Mouse (Mus musculus) cortical plate, adult 2 months (tissue): ENCODE results near the gene Cacna1d.

Experiments used
- CTCF ChIP-seq: fragments of 200-500 bp; IDR thresholded peaks from 2 replicates; pipeline ENCODE4 v1.5.1; 2011; ENCODE audit warnings: mild to moderate bottlenecking, control low read depth, low read length; ENCODE audit not compliant: insufficient read depth; ENCODE audit errors: extremely low read depth
- POLR2A ChIP-seq: fragments of 200-500 bp; IDR thresholded peaks from 2 replicates; pipeline ENCODE4 v1.6.1; 2011; ENCODE audit warnings: mild to moderate bottlenecking, low read length, control low read depth; ENCODE audit not compliant: insufficient read depth; ENCODE audit errors: extremely low read depth

DNA sequence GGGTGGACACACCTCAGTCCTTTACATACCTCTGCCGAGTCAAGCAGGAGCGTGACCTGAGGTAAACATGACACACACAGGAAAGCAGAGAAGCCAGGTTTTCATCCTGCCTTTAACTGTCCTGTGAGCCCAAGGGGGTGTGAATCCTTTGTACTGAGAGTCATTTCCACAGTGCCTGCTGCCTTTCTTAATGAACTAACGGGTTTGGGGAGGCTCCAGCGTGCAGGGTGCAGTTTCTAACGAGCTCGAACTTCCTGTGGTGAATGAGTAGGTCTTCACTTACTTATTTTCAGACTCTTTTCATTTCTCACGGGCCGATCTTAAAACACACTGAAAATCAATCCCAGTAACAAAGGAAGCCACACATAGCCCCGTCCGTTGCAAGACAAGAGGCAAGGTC is 476.8 kb downstream of the Cacna1d start:
- no peak for TF ChIP-seq CTCF
- no peak for TF ChIP-seq POLR2A
